Mouse (Mus musculus): ENCODE measurements around the gene Hoxb5. TPM values are rescaled to one million over a fixed set of nuclear protein-coding genes. Genes with fewer than 3 reads are reported as not detected.

Gene Hoxb5
- total and polyA plus RNA-seq, 3 experiments: 0.18 to 0.23 TPM; not detected in 1

GRCm38 (mm10) chr11:96325747-96326212 is 22.6 kb downstream of the Hoxb5 start:
- no peak for TF ChIP-seq EP300 (IDR thresholded peaks at IDR 0.05; ENCODE audit: insufficient read depth, low read depth, low read length)
- no peak for TF ChIP-seq POLR2A (IDR thresholded peaks at IDR 0.05; ENCODE audit: insufficient read depth, low read depth, low read length)
- TF ChIP-seq CTCF (IDR thresholded peaks at IDR 0.05): no peak
- Histone ChIP-seq H3K79me2 (replicated peaks; ENCODE audit: control insufficient read depth, insufficient read depth, low read length) (no peaks in the 10 kb centered on the region), H3K27me3 (ENCODE audit: control insufficient read depth, insufficient read depth, low read length) (peaks cover 9% of the 10 kb centered on the region), H3K4me1 (ENCODE audit: control insufficient read depth, insufficient read depth, low read length) (no peaks in the 10 kb centered on the region), H3K36me3 (ENCODE audit: control insufficient read depth, insufficient read depth, low read length) (no peaks in the 10 kb centered on the region), H3K4me3 (no peak overlapping the region), H3K27ac (no peak overlapping the region), H3K9ac (ENCODE audit: low read depth, low read length) (no peak overlapping the region)
- DNase-seq: no peak
- intact Hi-C loops (cut with DNase I): no loop called here
- 20% methylated on average over 22 of the region's 22 CpGs for WGBS

DNA sequence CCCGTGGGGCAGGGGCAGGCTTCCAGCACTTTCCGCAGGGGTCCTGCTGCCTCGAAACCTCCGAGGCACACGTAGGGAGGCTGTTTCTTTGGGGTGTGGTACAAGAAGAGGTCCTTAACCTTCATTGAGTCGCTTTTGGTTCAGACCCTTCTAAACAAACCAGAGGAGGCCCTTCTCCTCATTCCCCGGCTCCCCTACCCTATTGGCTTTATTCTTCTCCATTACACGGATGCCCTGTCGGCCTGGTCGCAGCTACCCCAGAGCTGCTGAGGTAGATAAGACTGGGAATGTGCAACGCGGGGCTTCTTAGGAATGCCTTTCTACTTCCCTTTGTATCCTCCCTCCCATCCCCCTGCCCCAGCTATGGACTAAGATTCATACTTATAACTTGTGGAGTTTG is 23.6 kb downstream of the Hoxb5 start:
- Histone ChIP-seq H3K4me1 (ENCODE audit: control insufficient read depth, insufficient read depth, low read length) (no peaks in the 10 kb centered on the region), H3K9ac (ENCODE audit: low read depth, low read length) (no peak overlapping the region), H3K36me3 (ENCODE audit: control insufficient read depth, insufficient read depth, low read length) (no peaks in the 10 kb centered on the region), H3K27ac (no peak overlapping the region), H3K79me2 (replicated peaks; ENCODE audit: control insufficient read depth, insufficient read depth, low read length) (no peaks in the 10 kb centered on the region), H3K4me3 (no peak overlapping the region), H3K27me3 (ENCODE audit: control insufficient read depth, insufficient read depth, low read length) (peaks cover 9% of the 10 kb centered on the region)
- TF ChIP-seq CTCF (IDR thresholded peaks at IDR 0.05): no peak
- TF ChIP-seq POLR2A (IDR thresholded peaks at IDR 0.05; ENCODE audit: insufficient read depth, low read depth, low read length): no peak
- TF ChIP-seq EP300 (IDR thresholded peaks at IDR 0.05; ENCODE audit: insufficient read depth, low read depth, low read length): no peak
- 17% methylated on average over 12 of the region's 12 CpGs for WGBS
- no peak for DNase-seq
- intact Hi-C loops (cut with DNase I): no loop called here

- intact Hi-C loops (cut with DNase I): no loop called here
- H3K79me2 ChIP-seq (replicated peaks; ENCODE audit: control insufficient read depth, insufficient read depth, low read length): no peaks in the 10 kb centered on the region
- H3K4me3 ChIP-seq: no peak overlapping the region
- DNase-seq: no peak
- no peak overlapping the region for H3K27ac ChIP-seq
- WGBS: 18% methylated on average over 7 of the region's 7 CpGs
- TF ChIP-seq CTCF (IDR thresholded peaks at IDR 0.05) (no peak), EP300 (IDR thresholded peaks at IDR 0.05; ENCODE audit: insufficient read depth, low read depth, low read length) (no peak), POLR2A (IDR thresholded peaks at IDR 0.05; ENCODE audit: insufficient read depth, low read depth, low read length) (no peak)
- H3K27me3 ChIP-seq (ENCODE audit: control insufficient read depth, insufficient read depth, low read length): peaks cover 9% of the 10 kb centered on the region
- H3K36me3 ChIP-seq (ENCODE audit: control insufficient read depth, insufficient read depth, low read length): no peaks in the 10 kb centered on the region
- no peak overlapping the region for H3K9ac ChIP-seq (ENCODE audit: low read depth, low read length)
- H3K4me1 ChIP-seq (ENCODE audit: control insufficient read depth, insufficient read depth, low read length): no peaks in the 10 kb centered on the region
Observed at GRCm38 (mm10) chr11:96327122-96327521, 24.0 kb downstream of the Hoxb5 start.

- 19% methylated on average over 5 of the region's 5 CpGs for WGBS
- Histone ChIP-seq H3K79me2 (replicated peaks; ENCODE audit: control insufficient read depth, insufficient read depth, low read length) (no peaks in the 10 kb centered on the region), H3K9ac (ENCODE audit: low read depth, low read length) (no peak overlapping the region), H3K27ac (no peak overlapping the region), H3K4me3 (no peak overlapping the region), H3K36me3 (ENCODE audit: control insufficient read depth, insufficient read depth, low read length) (no peaks in the 10 kb centered on the region), H3K4me1 (ENCODE audit: control insufficient read depth, insufficient read depth, low read length) (no peaks in the 10 kb centered on the region), H3K27me3 (ENCODE audit: control insufficient read depth, insufficient read depth, low read length) (peaks cover 12% of the 10 kb centered on the region)
- intact Hi-C loops (cut with DNase I): no loop called here
- no peak for DNase-seq
- TF ChIP-seq EP300 (IDR thresholded peaks at IDR 0.05; ENCODE audit: insufficient read depth, low read depth, low read length) (no peak), POLR2A (IDR thresholded peaks at IDR 0.05; ENCODE audit: insufficient read depth, low read depth, low read length) (no peak), CTCF (IDR thresholded peaks at IDR 0.05) (no peak)
Observed at GRCm38 (mm10) chr11:96327750-96328149, 24.6 kb downstream of the Hoxb5 start.

- 22% methylated on average over 8 of the region's 8 CpGs for WGBS
- intact Hi-C loops (cut with DNase I): no loop called here
- no peak for TF ChIP-seq POLR2A (IDR thresholded peaks at IDR 0.05; ENCODE audit: insufficient read depth, low read depth, low read length)
- no peak for TF ChIP-seq CTCF (IDR thresholded peaks at IDR 0.05)
- no peak for TF ChIP-seq EP300 (IDR thresholded peaks at IDR 0.05; ENCODE audit: insufficient read depth, low read depth, low read length)
- Histone ChIP-seq H3K79me2 (replicated peaks; ENCODE audit: control insufficient read depth, insufficient read depth, low read length) (no peaks in the 10 kb centered on the region), H3K36me3 (ENCODE audit: control insufficient read depth, insufficient read depth, low read length) (no peaks in the 10 kb centered on the region), H3K4me3 (no peak overlapping the region), H3K9ac (ENCODE audit: low read depth, low read length) (no peak overlapping the region), H3K4me1 (ENCODE audit: control insufficient read depth, insufficient read depth, low read length) (no peaks in the 10 kb centered on the region), H3K27me3 (ENCODE audit: control insufficient read depth, insufficient read depth, low read length) (peaks cover 19% of the 10 kb centered on the region), H3K27ac (no peak overlapping the region)
- no peak for DNase-seq
Observed at GRCm38 (mm10) chr11:96328605-96329004, 25.5 kb downstream of the Hoxb5 start.

DNA sequence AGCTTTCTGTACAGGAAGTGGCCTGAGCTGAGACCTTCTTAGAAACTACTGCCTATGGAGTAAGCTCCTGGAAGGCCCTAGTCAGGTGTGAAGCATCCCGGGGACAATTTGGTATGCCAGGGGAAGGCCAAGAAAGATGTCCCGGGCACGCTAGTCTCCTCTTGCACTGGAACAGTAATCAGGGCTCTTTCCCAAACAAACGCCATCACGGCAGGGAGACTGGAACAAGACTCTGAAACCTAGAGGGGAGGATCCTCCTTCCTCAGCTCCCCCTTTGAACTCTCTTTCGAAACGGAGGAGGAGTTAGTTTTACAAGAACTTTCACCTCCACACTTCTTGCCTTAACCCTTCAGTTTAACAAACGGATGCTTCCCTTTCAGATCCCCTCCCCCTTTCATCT is 29.0 kb downstream of the Hoxb5 start:
- Histone ChIP-seq H3K27me3 (ENCODE audit: control insufficient read depth, insufficient read depth, low read length) (peaks cover 15% of the 10 kb centered on the region), H3K27ac (no peak overlapping the region), H3K36me3 (ENCODE audit: control insufficient read depth, insufficient read depth, low read length) (no peaks in the 10 kb centered on the region), H3K79me2 (replicated peaks; ENCODE audit: control insufficient read depth, insufficient read depth, low read length) (no peaks in the 10 kb centered on the region), H3K9ac (ENCODE audit: low read depth, low read length) (no peak overlapping the region), H3K4me1 (ENCODE audit: control insufficient read depth, insufficient read depth, low read length) (no peaks in the 10 kb centered on the region), H3K4me3 (no peak overlapping the region)
- DNase-seq: no peak
- intact Hi-C loops (cut with DNase I): no loop called here
- TF ChIP-seq CTCF (IDR thresholded peaks at IDR 0.05) (no peak), EP300 (IDR thresholded peaks at IDR 0.05; ENCODE audit: insufficient read depth, low read depth, low read length) (no peak), POLR2A (IDR thresholded peaks at IDR 0.05; ENCODE audit: insufficient read depth, low read depth, low read length) (no peak)
- WGBS: 7% methylated on average over 8 of the region's 8 CpGs

Measured in heart, adult 2 months (tissue).